Mouse (Mus musculus) spleen, embryonic (tissue): ENCODE measurements around the gene Eml4.

Experiments used
- CTCF ChIA-PET: fragments of 350-600 bp; sonication (Branson Sonifier 250); formaldehyde crosslinking; loops from one replicate; lab custom pipeline; 2022; lab: Charles Lee

Eml4 gene

DNA sequence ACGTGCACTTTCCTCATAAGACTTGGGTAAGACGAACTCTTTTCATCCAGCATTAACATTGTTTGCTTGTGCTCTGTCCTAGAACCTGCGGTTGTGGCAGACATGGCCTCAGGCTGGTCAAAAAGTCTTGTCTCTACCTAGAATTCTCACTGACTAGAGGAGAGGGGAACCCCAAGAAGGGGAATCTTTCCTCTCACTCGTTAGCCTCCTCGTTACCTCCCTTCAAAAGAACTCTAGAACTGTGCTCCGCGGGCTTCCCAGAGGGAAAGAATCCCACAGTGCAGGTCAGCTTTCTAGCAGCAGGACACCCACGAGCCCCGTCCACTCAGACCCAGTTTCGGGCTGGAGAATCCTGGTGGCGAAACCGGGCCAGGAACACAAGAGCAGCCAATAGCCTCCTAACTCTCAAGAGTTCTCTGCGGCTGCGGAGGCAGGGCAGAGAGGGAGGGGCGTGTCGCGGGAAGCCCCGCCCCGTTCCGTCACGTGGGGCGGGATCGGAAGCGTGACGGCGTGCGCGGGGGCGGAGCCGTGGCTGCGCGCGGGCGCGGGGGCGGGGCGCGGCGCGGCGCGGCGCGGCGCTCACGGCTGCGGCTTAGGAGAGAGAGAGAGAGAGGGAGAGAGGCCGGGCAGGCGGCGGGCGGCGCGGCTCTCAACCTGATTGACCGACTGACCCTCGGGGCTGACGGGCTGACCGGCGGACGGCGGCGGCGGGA is at the start of gene Eml4:
TSS of gene Eml4 (plus strand) at position 553 of the 713 bp plus-strand sequence.
- CTCF ChIA-PET: no interaction called here

DNA sequence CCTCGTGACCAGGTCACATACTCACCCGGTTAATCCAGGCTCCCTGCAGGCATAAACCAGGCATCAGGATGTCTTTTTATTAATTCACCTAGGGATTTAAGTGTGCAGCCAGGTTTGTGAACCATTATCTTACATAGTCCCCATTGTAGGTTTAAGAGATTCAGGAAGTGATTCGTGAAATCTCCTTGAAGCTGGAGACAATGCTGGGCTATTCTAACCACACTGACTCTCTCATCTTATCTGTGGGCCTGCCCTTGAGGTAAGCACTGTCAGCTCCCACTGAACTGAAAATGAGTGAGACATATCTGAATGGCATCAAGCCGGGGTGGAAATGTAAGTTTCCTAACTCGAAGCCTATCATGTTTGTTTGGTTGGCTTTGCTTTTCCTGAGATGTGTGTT is 49.3 kb upstream of the Eml4 start:
- CTCF ChIA-PET: no interaction called here

DNA sequence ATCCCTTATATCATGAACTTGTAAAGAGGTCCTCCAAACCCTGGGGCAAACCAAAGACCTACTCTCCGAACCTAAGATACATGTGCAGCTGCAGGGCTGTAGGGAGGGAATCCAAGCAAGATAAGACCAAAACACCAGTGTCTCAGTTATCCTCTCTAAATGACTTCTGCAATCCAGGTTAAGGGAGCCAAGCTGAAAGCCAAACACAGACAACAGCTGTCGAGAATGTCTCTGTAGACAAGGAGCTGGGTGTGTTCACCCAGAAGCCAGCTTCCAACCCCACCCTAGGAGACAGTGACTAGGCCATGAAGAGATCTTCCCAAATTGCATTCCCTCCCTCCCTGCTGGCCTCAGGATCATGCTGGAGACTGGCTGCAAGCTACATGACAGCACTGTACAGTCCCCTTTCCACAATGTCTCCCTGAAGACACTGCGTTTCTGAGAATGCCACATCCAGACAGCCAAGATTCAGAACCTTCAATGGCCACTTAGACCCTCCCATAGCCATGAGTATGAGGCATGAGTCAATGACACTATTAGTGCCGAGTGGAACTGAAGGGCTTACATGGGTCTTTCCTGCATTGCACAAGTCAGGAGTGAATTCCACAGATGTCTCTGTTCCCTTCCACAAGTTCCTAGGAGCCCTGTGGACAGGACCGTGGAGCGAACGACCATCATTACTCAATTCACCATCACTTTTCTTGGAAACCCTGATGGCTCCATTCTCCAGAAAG is 46.5 kb upstream of the Eml4 start:
- CTCF ChIA-PET: no interaction called here

DNA sequence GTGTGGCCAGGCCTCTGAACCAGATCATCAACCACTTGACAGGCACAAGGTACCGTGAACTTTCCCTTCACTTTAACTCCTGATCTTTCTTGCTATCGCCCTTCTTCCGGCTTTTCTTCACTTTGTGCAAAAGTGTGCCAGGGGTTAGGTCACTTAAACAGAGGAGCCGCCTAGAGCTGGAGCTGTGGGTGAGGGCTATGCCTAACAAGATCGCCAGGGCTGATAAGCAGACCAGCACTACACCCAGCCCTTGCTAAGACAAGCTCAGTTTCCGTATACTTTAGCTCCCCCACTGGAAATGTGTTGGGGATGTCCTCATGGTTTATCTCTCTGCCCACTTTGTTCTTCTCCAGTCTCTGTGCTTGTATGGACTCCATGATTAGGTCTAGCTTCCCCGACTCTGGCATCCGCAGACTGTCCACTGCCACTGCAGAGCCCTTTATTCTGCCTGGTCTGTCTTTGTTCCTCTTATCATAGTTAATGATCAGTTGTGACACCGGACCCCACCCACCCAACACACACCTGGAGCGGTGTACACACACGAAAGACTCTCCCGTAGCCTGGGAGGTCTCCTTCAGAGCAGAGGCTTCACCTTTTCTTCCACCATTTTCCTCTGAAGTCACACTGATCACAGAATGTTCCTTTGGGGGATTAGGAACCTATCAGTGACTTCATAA is 43.6 kb upstream of the Eml4 start:
- CTCF ChIA-PET: no interaction called here

DNA sequence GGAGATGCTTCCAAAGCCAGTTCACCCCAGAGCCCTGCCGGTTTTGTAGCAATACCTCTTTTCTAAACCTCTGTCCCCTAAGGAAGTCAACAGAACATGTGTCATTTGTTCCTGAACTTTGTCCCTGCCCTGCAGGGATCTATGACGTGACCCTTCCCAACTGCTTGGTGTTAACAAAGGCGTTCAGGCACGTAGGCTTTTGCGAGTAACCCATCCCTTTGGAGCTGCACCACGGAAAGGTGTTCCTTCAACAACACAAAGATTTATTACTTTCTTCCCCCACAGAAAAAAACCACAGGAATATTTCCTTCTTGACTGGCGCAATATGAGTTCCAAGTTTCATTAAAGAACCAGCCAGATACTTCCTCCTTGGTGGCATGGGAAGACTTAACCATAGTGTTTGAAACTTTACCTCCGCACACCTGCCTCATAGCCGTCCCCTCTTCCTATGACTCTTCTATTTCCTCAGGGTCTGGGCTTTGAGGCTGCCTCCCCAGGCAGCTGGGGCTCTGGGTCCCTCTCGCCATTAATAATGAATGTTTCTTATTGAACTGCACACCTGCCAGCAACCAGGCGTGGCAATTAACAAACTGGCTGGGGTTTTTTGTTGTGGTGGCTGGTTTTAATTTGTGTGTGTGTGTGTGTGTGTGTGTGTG is 43.0 kb upstream of the Eml4 start:
- CTCF ChIA-PET: no interaction called here

DNA sequence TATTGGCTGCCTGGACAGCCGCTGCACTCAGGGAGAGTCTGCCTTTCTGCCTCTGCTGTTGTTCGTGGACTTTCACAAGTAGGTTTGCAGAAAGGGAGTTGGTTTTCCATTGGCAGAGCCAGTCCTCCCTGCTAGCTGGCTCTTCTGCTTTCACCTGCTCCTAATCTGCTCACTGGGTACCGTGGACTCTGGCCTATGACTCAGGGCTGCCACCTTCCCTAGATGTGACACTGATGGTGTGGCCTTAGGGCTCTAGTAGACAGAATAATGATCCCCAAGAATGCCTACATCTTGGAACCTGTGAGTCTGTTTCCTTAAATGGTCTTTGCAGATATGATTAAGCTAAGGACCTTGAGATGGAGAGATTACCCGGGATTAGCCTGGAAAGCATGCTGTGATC is 42.3 kb upstream of the Eml4 start:
- CTCF ChIA-PET: no interaction called here

DNA sequence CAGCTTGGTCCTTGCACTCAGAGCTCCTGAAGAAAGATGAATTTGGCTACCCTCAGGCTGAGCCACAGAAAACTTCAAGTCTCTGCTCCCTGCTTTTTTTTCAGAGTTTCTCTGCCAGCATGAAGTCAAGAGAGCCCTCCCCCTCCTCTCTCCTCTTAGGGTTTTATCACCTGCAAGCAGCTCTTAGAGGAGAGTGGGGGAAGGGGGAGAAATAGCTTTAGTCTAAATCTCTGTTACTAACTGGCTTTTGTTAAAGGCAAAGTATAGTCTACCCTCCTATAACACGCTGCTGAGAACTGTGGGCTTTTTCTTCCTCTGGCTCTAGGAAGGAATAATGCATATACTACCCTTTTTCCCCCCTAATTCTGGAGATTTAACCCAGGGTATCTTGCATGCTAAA is 41.5 kb upstream of the Eml4 start:
- CTCF ChIA-PET: no interaction called here

DNA sequence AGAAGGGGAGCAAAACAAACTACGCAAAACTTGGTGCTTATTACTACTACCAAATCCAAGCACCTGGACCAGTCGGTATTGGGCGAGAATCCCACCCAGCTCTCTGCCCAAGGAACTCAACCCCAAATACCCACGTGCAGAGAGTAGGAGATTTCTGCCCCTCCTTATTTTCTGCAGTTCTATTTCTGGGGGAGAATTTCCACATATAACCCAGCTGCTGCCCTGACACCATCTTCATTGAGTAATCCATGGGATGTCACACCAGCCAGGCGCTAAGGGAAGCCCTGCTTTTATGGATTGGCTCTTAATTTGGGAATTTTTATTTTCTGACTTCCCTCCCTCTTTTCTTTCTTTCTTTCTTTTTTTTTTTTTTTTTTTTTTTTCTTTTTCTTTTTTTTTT is 38.9 kb upstream of the Eml4 start:
- CTCF ChIA-PET: interaction anchor here (0.8 kb wide), 1 partner anchor 38 kb away, joined by 8 read pairs; no protein-coding TSS in a partner anchor

DNA sequence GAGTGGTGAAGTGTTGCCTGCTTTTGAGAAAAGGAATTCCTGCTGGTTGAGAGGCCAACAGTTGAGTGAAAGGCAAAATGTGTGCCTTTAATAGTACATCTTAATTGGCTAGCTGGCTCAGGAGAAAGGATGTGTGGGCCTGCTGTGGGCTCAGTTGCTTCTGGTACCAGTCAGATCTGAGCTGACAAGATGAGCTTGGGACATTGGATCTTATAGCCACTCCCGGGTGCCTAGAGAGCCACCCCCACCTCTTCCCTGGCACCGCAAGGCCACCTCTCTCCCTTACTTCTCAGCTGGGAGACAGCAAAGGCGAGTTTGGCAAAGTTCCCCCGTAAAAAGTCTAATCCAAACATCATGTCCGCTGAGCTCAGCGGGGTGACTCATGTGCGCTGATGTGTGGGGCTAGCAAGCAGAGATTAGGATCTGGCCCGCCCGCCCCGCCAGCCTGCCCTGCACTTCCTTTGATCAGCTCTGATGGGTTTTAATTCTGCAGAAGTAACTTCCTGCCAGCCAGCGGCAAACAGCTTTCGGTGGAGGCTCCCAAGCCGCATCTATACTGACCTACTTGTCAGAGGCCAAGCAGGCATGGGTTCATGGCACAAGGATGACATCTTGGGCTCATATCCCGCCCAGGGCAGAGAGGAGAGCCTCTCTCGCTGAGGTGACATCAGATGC is 38.4 kb upstream of the Eml4 start:
- CTCF ChIA-PET: interaction anchor here (0.8 to 1.3 kb wide), 3 partner anchors 22 to 38 kb away, joined by 3 to 8 read pairs (median 4); no protein-coding TSS in a partner anchor

DNA sequence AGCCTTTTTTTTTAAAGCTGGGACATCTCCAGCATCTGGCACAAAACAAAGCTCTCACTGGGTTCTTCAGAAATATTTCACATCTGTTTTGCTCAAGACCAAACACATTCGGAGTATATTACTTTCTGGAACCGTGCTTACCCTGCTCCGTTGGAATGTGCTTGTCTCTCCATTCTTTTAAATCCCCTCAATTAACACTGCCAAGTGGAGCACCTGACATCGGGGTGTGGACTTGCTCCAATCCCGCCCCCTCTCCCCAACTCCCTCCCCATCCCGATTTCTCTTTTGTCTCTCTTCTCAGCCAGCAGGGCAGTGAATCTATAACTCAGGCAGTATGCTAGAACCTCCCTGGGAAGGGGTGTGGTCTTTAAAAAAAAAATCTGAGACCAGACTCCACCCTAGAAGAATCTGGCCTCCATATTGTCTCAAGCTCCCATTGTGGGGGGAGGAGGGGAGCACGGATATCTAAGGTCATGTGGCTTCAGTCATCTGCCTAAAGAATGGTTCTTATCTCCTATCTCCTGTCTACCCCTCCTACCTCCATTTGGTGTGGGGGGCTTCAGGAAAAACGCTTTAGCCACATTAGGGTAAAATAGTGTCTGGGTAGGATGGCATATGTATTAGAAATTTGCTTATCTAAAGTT is 37.6 kb upstream of the Eml4 start:
- CTCF ChIA-PET: interaction anchor here (0.6 to 1.3 kb wide), 3 partner anchors 21 to 37 kb away, joined by 3 to 15 read pairs (median 4); no protein-coding TSS in a partner anchor

DNA sequence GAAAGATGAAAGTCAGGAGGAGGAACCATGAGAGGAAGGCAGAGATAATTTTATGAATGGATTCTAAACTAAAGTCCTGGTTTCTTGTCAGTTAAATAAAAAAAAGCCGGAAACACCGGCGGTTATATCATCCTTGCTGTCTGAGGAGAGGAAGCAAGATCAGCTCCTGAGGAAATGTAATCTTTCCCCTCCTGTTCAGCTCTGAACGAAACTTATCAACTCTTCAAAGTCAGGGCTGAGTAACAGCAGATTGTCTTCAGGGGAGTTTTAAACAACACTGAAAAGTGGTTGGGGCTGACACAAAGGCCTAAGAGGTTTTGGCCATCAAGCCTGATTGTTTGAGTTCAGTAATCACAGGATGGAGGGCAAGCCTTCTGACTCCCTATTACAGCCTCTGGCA is 35.3 kb upstream of the Eml4 start:
- CTCF ChIA-PET: no interaction called here

DNA sequence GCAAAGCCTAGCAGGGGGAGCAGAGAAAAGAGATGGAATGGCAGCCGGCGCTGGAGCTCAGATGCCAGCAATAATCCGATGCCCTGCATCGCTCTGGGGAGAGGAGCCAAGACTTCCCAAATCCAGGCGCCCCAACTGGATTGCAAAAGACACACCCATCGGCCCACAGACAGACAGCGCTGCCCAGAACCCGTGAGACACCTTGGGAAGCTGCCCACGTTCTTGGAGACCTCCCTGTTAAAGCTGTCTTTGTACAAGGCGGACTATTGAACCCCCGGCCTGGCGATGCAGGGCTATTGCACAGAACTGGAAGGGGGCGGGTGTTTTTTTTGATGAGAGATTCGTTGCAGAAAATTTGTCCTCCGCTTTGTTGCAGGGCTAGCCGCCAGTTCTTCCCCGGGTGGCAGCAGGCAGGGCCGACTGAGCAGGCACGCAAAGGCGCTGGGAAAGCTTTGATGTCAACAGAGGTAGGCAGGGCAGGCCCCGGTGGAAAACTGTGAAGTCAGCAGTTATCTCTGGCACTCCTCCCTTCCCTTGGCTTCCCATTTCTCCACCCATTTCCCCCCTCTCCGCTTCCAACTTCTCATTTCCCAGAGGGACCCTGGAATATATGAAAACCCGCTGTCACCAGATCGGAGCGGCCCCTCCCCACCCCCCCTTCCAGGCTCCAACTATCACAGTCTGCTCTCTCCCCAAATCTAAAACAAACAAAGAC is 28.0 kb upstream of the Eml4 start:
- CTCF ChIA-PET: interaction anchor here (0.6 to 0.7 kb wide), 2 partner anchors 11 to 1071 kb away, joined by 3 to 4 read pairs; no protein-coding TSS in a partner anchor

DNA sequence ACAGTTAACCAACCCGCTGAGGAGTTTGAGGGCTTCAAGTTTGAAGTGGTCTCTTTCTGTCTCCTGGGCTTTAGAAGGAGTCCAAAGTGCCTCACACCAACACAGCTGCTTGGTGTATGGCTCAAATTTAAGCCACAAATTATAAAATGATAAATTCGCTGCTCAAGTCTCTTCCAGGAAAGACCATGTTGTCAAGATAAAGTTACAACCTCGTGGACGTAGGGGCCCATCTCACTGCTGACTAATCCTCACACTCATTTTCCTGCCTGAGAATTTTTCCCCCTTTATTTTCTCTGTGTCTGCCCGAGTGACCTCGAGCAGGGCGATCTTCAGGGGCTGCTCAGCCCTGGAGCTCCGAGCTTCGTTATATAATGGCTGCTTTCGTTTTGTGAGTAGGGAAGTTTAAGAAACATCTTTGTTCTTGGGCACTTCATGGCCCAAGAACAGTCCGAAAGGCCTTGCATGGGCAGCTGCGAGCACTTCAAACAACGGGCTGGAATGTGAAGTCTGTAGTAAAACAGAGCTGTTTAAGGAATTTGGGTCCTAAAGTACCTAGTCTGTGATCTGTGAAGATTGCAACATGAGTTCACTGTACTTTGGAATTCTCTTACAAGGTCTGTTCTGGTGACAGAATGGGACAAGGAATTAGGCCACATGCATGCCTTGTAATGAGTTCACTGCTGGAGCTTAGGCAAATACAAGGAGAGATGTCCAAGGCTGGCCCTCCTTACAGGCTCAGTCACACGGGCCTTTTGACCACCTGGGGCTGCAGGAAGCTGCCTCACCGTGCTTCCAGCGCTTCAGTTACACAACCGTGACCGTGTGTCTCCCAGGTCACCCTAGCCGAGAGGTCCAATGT is 27.1 kb upstream of the Eml4 start:
- CTCF ChIA-PET: interaction anchor here (0.6 kb wide), 1 partner anchor 10 kb away, joined by 4 read pairs; no protein-coding TSS in a partner anchor

DNA sequence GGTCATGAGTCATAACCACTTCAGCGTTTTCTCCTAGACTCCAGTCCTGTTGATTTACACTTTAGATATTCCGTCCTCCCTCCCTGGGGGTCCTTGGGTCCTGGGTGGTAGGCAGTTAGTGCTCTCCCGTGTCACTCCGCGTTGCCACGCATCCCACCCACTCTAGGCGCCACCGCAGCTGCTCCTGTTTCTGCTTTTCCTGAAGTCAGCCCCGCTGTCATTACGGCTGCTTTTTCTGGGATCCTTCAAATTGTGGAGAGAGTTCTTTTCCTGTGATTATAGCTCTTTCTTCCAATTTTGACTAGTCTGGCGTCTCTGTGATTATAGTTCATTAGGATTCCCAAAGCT is 26.5 kb upstream of the Eml4 start:
- CTCF ChIA-PET: no interaction called here

DNA sequence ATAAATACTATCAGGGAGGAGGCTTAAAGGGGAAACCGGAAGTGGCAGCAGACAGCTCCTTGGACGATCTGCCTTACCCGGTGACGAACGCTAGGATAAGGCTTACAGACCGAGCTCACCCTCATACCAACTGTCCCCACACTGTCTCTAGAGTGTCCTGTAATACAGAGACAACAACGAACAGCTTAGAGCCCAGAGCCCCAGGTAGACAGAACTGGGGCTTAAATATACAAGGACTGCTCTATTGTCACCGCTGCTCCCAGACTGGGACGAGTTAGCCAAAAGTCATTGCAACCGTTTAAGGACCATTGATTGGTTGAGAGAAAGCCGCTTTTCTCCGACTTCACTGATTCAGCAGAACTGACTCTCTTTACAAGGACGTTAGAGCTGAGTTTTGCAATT is 15.5 kb upstream of the Eml4 start:
- CTCF ChIA-PET: interaction anchor here (0.6 to 0.7 kb wide), 2 partner anchors 8 to 22 kb away, joined by 3 to 15 read pairs; no protein-coding TSS in a partner anchor

DNA sequence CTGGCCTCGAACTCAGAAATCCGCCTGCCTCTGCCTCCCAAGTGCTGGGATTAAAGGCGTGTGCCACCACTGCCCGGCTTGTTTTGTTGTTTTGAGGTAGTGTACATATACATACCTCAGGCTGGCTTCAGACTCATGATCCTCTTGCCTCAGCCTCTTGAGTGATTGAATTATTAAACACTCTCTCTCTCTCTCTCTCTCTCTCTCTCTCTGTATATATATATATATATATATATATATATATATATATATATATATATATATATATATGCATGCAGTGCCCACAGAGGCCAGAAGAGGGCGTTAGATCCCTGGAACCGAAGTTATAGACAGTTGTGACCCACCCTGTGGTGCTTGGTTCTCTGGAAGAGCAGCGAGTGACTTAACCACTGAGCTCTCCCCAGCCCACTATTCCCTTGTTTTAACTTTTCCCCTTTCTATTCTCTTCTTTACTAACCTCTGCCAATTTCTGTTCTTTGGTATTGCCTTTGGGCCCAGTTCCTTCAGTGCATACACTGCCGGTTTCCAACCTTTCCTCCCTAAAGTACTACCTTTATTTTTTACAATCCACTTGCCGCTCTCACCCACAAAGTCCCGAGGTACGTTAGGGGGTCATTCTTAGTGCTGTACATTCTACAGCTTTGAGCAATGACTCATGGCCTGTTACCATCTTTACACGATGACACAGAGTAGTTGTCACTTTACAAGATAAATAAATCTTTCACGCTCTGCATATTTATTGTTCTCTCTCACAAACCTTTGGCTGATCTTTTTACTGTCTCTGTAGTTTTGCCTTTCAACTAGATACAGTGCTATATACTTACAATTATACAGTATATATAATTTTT is 13.5 kb upstream of the Eml4 start:
- CTCF ChIA-PET: no interaction called here

DNA sequence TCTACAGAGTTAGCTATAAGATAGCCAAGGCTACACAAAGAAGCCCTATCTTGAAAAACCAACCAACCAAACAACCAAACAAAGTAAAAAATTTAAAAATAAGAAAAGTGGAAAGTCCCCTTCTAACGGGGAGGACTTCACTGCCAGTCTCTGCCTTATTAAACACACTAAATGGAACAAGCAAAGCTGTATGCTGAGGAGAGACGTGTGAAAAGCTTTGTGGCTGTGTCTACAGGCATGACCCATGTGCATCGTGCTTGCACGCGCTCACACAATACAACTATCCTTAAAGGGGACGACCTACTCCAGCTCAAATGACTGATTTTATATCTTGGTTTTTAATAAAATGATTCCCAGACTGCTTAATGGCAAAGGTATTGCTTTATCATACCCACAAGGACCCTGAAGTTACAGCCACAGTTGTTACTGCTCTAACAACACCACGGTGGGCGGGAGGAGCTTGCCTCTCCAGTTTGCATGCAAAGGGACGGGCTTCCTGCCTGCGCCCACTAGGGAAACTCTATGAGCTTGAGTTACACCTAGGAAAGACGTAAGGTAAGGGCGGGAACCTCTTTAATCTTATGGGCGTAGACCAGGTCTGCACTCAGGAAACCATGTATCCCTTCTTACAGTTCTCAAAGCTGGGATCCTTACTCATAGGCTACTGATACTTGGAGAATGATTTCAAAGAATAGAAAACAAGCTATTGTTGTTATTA is 11.2 kb upstream of the Eml4 start:
- CTCF ChIA-PET: interaction anchor here (0.6 to 1.5 kb wide), 3 partner anchors 12 to 743 kb away, joined by 3 to 5 read pairs (median 4); no protein-coding TSS in a partner anchor
